Mouse (Mus musculus) limb, embryonic 11.5 days (tissue): ENCODE results near the gene Plppr1. TPM values are rescaled to one million over a fixed set of nuclear protein-coding genes. Genes with fewer than 3 reads are reported as not detected.

Experiments used
- ATAC-seq: fragments of 200-750 bp; cut with Nextera tagmentation; 2 replicates; pipeline ENCODE4 v1.8.0; 2017; ENCODE audit warnings: low read depth; ENCODE audit not compliant: insufficient number of reproducible peaks, low FRiP score, low TSS enrichment
- DNase-seq: peaks from one replicate; pipeline ENCODE4 v3.0.0-alpha.2; 2015; ENCODE audit warnings: low spot score
- H3K27ac ChIP-seq: fragments of 300-500 bp; sonication (generic); replicated peaks from 2 replicates; pipeline ENCODE4 v1.5.1; 2014; ENCODE audit warnings: low read depth, mild to moderate bottlenecking, low read length
- H3K27me3 ChIP-seq: fragments of 300-500 bp; sonication (generic); 2 replicates; pipeline ENCODE4 v1.6.1; 2014; ENCODE audit warnings: mild to moderate bottlenecking, low read length, mixed read lengths; ENCODE audit not compliant: control insufficient read depth, insufficient read depth
- H3K36me3 ChIP-seq: fragments of 300-500 bp; sonication (generic); 2 replicates; pipeline ENCODE4 v1.6.1; 2014; ENCODE audit warnings: mild to moderate bottlenecking, low read length, moderate library complexity, mixed read lengths; ENCODE audit not compliant: control insufficient read depth, insufficient read depth
- H3K4me1 ChIP-seq: fragments of 300-500 bp; sonication (generic); 2 replicates; pipeline ENCODE4 v1.6.1; 2014; ENCODE audit warnings: low read length, mixed read lengths; ENCODE audit not compliant: control insufficient read depth, insufficient read depth
- H3K4me2 ChIP-seq: fragments of 300-500 bp; sonication (generic); 2 replicates; pipeline ENCODE4 v1.6.1; 2014; ENCODE audit warnings: low read depth, mild to moderate bottlenecking, moderate library complexity; ENCODE audit not compliant: severe bottlenecking
- H3K4me3 ChIP-seq: fragments of 300-500 bp; sonication (generic); 2 replicates; pipeline ENCODE4 v1.5.1; 2014; ENCODE audit warnings: low read depth, low read length
- H3K9ac ChIP-seq: fragments of 300-500 bp; sonication (generic); 2 replicates; pipeline ENCODE4 v1.6.1; 2014; ENCODE audit warnings: mild to moderate bottlenecking, low read length
- H3K9me3 ChIP-seq: fragments of 300-500 bp; sonication (generic); 2 replicates; pipeline ENCODE4 v1.6.1; 2016; ENCODE audit warnings: low read length; ENCODE audit not compliant: control insufficient read depth
- WGBS: fragments of 180-500 bp; shearing (Covaris S2); extraction: QIAGEN DNeasy Blood & Tissue Kit; methylation state at CpG from one replicate; pipeline ENCODE4 v1.1.7; 2014; 5-methylcytosine and 5-hydroxymethylcytosine counted together
- polyA plus RNA-seq: library from polyadenylated mRNA; unstranded; fragments of >200 nt; fragmentation: Nextera tagmentation; extraction: Ambion mirVana; gene quantifications from 2 replicates; pipeline ENCODE4 v1.2.1, GENCODE M21; 2014

Gene Plppr1
- polyA plus RNA-seq, 1 experiment from 2014 or later, result 2.9 TPM

DNA sequence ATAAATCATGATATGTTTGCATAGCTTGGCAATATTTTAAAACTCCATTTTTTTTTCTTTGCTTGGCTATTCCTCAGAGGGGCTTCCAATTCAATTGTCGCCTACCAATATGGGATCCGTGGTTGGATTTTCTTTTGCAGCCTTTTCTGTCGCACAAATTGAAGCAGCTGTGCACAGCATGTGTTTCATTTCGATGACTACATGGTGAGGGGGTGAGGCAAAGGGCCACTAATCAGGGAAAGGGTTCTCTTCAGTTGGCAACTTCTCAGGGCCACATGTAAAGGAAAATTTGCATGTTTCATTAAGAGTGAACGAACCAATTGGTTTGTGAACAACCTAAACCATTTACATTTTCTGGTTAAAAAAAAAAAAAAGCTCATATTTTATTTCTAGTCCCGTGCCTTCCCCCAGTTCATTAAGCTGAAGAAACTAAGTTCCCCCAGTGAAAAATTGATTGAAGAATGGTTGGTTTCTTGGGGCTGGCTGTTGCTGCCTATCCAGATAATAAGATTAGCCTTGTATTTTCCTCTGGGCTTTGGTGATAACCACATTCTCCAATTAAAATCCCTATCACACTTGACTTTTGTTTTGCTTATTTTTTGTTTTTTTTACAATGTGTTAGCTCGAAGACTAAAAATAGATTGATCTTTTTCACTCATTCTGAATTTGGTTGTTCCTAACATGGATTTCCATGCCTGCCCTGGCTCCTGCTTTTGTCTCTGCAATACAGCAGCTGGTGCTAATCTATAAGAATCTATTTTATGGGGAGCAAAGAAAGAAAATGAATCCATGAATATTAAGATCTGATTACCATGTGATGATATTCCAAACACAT is 43.1 kb downstream of the Plppr1 start:
- Histone ChIP-seq H3K27me3 (no peaks in the 10 kb centered on the region), H3K4me2 (no peak overlapping the region), H3K9ac (no peak overlapping the region), H3K4me1 (no peaks in the 10 kb centered on the region), H3K9me3 (no peaks in the 10 kb centered on the region), H3K36me3 (no peaks in the 10 kb centered on the region), H3K4me3 (no peak overlapping the region), H3K27ac (no peak overlapping the region)
- DNase-seq (no peak), ATAC-seq (no peak)
- WGBS, result 65% methylated on average over 7 of the region's 7 CpGs

DNA sequence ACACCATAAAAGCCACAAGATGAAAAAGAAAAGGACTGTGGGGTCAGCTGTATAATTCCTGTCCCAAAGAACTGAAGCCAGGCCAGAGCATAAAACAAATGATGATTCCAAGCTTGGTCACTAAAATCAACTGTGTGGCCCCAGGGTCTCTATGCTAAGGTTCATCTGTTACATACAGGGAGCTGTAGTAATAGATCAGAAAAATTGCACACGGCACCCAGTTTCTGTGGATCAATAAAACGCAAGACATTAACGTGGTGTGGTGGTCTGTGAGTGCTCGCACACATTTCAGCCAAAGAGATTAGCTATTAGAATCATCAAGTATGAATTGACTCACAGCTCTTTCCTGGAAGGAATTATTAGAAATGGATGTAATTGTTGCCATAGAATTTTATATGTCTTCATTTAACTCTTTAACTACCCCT is 43.7 kb downstream of the Plppr1 start:
- H3K9ac ChIP-seq, result no peak overlapping the region
- H3K27me3 ChIP-seq, result no peaks in the 10 kb centered on the region
- no peaks in the 10 kb centered on the region for H3K9me3 ChIP-seq
- H3K27ac ChIP-seq, result no peak overlapping the region
- H3K4me2 ChIP-seq, result no peak overlapping the region
- DNase-seq, result no peak
- H3K4me3 ChIP-seq, result no peak overlapping the region
- no peak for ATAC-seq
- no peaks in the 10 kb centered on the region for H3K36me3 ChIP-seq
- 85% methylated on average over 4 of the region's 4 CpGs for WGBS
- H3K4me1 ChIP-seq, result no peaks in the 10 kb centered on the region

DNA sequence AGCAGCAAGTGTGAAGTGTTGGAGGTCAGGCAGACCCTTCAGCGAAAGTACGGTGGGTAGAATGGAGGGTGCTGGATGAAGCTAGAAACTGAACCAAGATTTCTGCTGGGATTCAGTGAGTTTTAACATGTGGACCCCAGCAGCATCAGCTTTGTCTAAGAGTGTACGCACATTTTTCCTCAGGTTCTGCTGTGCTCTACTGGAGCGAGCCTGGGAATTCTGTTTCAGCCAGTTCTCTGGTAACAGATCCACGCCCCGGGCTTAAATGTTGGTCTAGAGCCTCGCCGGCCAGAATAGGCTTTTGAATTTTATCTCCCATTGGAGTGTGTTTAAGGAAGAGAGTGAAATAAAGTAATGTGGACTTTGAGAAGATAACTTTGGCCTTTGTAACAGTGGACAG is 45.8 kb downstream of the Plppr1 start:
- Histone ChIP-seq H3K4me3 (no peak overlapping the region), H3K9me3 (no peaks in the 10 kb centered on the region), H3K27ac (no peak overlapping the region), H3K27me3 (no peaks in the 10 kb centered on the region), H3K36me3 (no peaks in the 10 kb centered on the region), H3K4me1 (no peaks in the 10 kb centered on the region), H3K4me2 (no peak overlapping the region), H3K9ac (no peak overlapping the region)
- 84% methylated on average over 8 of the region's 8 CpGs for WGBS
- DNase-seq (no peak), ATAC-seq (no peak)

DNA sequence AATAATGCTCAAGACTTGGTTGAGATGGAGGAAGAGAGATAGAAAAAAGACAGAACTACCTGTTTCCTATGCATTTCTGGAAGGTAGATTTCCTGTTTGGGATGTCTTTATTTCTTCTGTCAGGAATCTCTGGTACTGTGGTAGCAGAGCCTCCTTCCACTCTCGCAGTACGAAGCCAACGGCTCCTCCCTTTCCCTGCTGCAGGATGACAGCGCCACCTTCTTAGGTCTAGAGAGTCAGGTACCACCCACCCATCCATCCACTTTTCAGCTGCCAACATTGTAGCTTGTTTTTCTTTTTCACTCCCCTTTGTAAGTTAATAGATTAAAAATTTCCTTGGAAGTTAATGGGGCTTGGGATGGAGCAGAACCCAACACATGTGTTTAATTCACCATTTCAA is 48.8 kb downstream of the Plppr1 start:
- no peak overlapping the region for H3K9ac ChIP-seq
- DNase-seq, result no peak
- H3K27ac ChIP-seq, result no peak overlapping the region
- H3K9me3 ChIP-seq, result no peaks in the 10 kb centered on the region
- no peaks in the 10 kb centered on the region for H3K4me1 ChIP-seq
- no peak for ATAC-seq
- no peaks in the 10 kb centered on the region for H3K36me3 ChIP-seq
- no peak overlapping the region for H3K4me3 ChIP-seq
- WGBS, result 88% methylated on average over 4 of the region's 4 CpGs
- H3K4me2 ChIP-seq, result no peak overlapping the region
- no peaks in the 10 kb centered on the region for H3K27me3 ChIP-seq

DNA sequence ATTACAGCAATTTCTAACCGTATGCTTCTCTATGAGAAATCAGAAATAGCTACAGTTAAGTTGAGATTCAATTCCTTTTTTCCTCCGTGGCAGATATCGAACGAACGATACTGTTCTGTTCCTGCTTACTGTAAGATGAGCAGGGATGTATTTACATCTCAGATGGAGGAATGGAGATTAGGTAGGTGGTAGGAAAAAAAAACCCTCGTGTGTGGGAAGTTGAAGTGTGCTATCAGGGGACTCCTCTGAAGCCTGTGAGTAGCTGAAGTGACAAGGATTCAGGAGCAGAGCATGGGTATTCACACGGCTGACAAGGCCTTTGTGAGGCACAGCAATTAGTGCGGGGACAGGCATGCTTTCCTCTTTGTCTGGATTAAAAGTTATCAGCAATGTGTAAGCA is 49.3 kb downstream of the Plppr1 start:
- Histone ChIP-seq H3K9ac (no peak overlapping the region), H3K9me3 (no peaks in the 10 kb centered on the region), H3K27me3 (no peaks in the 10 kb centered on the region), H3K36me3 (no peaks in the 10 kb centered on the region), H3K4me2 (no peak overlapping the region), H3K4me1 (no peaks in the 10 kb centered on the region), H3K27ac (no peak overlapping the region), H3K4me3 (no peak overlapping the region)
- ATAC-seq (no peak), DNase-seq (no peak)
- 83% methylated on average over 8 of the region's 8 CpGs for WGBS

DNA sequence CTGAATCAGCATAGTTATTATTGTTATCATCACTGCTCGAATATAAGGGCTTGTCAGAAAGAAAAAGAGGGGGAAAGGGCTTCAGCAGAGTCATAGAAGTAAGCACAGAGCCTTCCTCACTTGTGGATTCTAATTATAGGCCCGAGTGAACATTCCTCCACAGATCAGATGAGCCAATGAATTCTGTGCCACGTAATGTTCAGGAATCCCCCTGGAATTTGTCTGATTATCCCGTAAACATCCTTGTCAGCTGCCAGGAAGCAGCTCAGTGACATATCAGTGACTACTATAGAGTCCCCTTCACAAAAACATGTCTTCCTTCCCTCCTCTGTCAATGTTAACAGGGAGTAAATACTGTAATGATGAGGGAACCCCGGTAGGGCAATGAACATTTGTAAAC is 50.9 kb downstream of the Plppr1 start:
- Histone ChIP-seq H3K27ac (no peak overlapping the region), H3K36me3 (no peaks in the 10 kb centered on the region), H3K9ac (no peak overlapping the region), H3K4me2 (no peak overlapping the region), H3K4me3 (no peak overlapping the region), H3K27me3 (no peaks in the 10 kb centered on the region), H3K4me1 (no peaks in the 10 kb centered on the region), H3K9me3 (no peaks in the 10 kb centered on the region)
- ATAC-seq (no peak), DNase-seq (no peak)
- WGBS, result 65% methylated on average over 5 of the region's 5 CpGs

DNA sequence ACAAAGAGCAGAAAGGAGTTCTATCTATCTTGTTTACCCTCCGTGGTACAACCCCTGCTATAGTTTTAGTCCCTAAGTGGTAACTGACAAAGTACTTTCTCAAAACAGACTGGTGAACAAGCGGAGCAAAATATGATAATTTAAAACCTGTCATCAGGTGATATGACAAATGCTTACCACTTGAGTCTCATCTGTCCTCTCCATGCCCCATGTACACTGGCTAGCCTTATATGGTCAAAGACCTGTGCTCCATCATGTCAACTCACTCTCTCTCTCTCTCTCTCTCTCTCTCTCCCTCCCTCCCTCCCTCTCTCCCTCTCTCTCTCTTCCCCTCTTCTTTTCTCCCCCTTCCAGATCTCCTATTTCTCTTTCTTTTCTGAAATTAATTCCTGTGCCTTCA is 59.8 kb downstream of the Plppr1 start:
- H3K9me3 ChIP-seq, result no peaks in the 10 kb centered on the region
- no peaks in the 10 kb centered on the region for H3K27me3 ChIP-seq
- DNase-seq, result no peak
- 80% methylated on average over 2 of the region's 2 CpGs for WGBS
- no peak overlapping the region for H3K4me3 ChIP-seq
- no peak overlapping the region for H3K27ac ChIP-seq
- no peaks in the 10 kb centered on the region for H3K4me1 ChIP-seq
- no peak for ATAC-seq
- H3K4me2 ChIP-seq, result no peak overlapping the region
- H3K36me3 ChIP-seq, result no peaks in the 10 kb centered on the region
- no peak overlapping the region for H3K9ac ChIP-seq

DNA sequence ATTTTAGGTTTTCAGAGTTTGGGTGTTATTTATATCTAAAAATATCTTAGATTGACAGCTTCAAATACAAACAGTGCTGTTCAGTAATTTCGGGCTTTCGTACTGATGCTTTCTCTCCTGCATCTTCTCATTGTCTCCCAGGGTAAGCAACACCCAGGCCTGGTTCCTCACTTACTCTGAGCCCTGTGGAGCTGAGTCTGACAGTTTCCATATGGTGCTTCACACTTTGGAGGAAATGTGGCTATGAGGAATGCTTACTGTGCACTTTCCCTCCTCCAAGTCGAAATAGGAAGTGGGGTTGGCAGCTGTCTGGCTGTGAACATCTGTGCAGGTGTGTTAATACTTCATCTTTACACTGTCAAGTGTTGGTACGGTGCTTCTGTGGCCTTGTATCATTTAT is 85.7 kb downstream of the Plppr1 start:
- WGBS, result 75% methylated on average over 4 of the region's 4 CpGs

DNA sequence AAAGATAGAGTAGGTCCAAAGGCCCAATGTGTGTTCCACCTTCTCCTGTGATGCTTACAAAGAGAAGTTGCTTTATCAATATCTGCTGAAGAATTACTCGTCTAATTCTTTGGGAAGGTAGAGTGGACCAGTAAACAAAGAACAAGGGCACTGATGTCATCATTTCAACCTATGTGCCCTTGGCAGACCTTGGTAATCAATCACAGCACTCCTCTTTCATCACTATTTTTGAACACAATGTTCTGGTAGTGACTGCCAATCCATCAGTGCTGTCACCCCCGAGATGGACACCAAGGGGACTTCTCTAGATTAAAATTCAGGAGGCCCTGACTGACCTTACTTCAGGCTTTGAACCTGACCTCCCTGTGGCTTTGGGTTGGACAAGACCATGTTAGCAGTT is 89.7 kb downstream of the Plppr1 start:
- Histone ChIP-seq H3K4me2 (no peak overlapping the region), H3K9me3 (no peaks in the 10 kb centered on the region), H3K27me3 (no peaks in the 10 kb centered on the region), H3K4me1 (no peaks in the 10 kb centered on the region), H3K4me3 (no peak overlapping the region), H3K9ac (no peak overlapping the region), H3K36me3 (no peaks in the 10 kb centered on the region), H3K27ac (no peak overlapping the region)
- no peak for ATAC-seq
- 74% methylated on average over 2 of the region's 2 CpGs for WGBS
- DNase-seq, result no peak

More for the DNA sequence above, 85.7 kb downstream of the Plppr1 start:
- no peaks in the 10 kb centered on the region for H3K36me3 ChIP-seq
- H3K4me3 ChIP-seq, result no peak overlapping the region
- H3K9ac ChIP-seq, result no peak overlapping the region
- no peak overlapping the region for H3K27ac ChIP-seq
- no peaks in the 10 kb centered on the region for H3K27me3 ChIP-seq
- H3K4me2 ChIP-seq, result no peak overlapping the region
- H3K9me3 ChIP-seq, result no peaks in the 10 kb centered on the region
- no peak for ATAC-seq
- H3K4me1 ChIP-seq, result no peaks in the 10 kb centered on the region
- DNase-seq, result peak; percentile 27
